Mouse (Mus musculus) testis, adult 2 months (tissue): Measurements from ENCODE around the gene Mccc2. TPM values are rescaled to one million over a fixed set of nuclear protein-coding genes. Genes with fewer than 3 reads are reported as not detected.
"Not testable (repeated sequence)": the region's sequence is repeated elsewhere in the genome, so short reads cannot be mapped to it uniquely, and the experiment has no call there.

Experiments used
- H3K27ac ChIP-seq: fragments of 200-500 bp; 2 replicates; pipeline ENCODE4 v1.5.1; 2012; ENCODE audit warnings: low read depth, low read length; ENCODE audit not compliant: control insufficient read depth, insufficient read depth
- H3K27me3 ChIP-seq: fragments of 200-500 bp; 2 replicates; pipeline ENCODE4 v1.6.1; 2012; ENCODE audit warnings: mild to moderate bottlenecking, low read length, moderate library complexity; ENCODE audit not compliant: control insufficient read depth, insufficient read depth
- H3K36me3 ChIP-seq: fragments of 200-500 bp; 2 replicates; pipeline ENCODE4 v1.6.1; 2012; ENCODE audit warnings: mild to moderate bottlenecking, low read length; ENCODE audit not compliant: control insufficient read depth, insufficient read depth
- H3K4me1 ChIP-seq: fragments of 200-500 bp; 2 replicates; pipeline ENCODE4 v1.6.1; 2012; ENCODE audit warnings: low read length; ENCODE audit not compliant: control insufficient read depth, insufficient read depth
- H3K4me3 ChIP-seq: fragments of 200-500 bp; 2 replicates; pipeline ENCODE4 v1.5.1; 2012; ENCODE audit warnings: low read depth, mild to moderate bottlenecking, low read length, moderate library complexity, mixed read lengths; ENCODE audit not compliant: control insufficient read depth
- CTCF ChIP-seq: fragments of 200-500 bp; IDR thresholded peaks from 2 replicates; pipeline ENCODE4 v1.5.1; 2012; ENCODE audit warnings: low read depth, mild to moderate bottlenecking, inconsistent platforms, low read length, moderate library complexity; ENCODE audit not compliant: control insufficient read depth, insufficient read depth, insufficient replicate concordance
- POLR2A ChIP-seq: fragments of 200-500 bp; IDR thresholded peaks from 2 replicates; pipeline ENCODE4 v1.6.1; 2012; ENCODE audit warnings: low read depth, mild to moderate bottlenecking, inconsistent platforms, low read length, moderate library complexity; ENCODE audit not compliant: control insufficient read depth
- polyA plus RNA-seq: library from polyadenylated mRNA; depleted of rRNA; stranded (reverse); fragments of >200 nt; gene quantifications from 2 replicates; pipeline ENCODE4 v1.2.3, GENCODE M21; 2012; rRNA removed

Mccc2 gene
- polyA plus RNA-seq = 12.3 and 13.4 TPM in 2 replicates

GRCm38 (mm10) chr13:100014906-100015895 lies at the start of gene Mccc2:
Mccc2 (minus strand) TSS chr13:100015639.
- H3K36me3 ChIP-seq = no peaks in the 10 kb centered on the region
- TF ChIP-seq POLR2A (peak; percentile 70), CTCF (no peak)
- peak within 1 kb of the TSS; percentile 44 for H3K27ac ChIP-seq
- H3K27me3 ChIP-seq = no peaks in the 10 kb centered on the region
- H3K4me3 ChIP-seq = peak within 1 kb of the TSS; percentile 84
- peaks cover 5% of the 10 kb centered on the region for H3K4me1 ChIP-seq

- TF ChIP-seq POLR2A (no peak), CTCF (no peak)
- Histone ChIP-seq H3K36me3 (peaks cover 2% of the 10 kb centered on the region), H3K4me3 (no peak overlapping the region), H3K27me3 (no peaks in the 10 kb centered on the region), H3K4me1 (no peaks in the 10 kb centered on the region), H3K27ac (no peak overlapping the region)
These were observed 48.5 kb upstream of the Mccc2 start for GRCm38 (mm10) chr13:100063936-100064335.

GRCm38 (mm10) chr13:100057738-100058137 lies 42.3 kb upstream of the Mccc2 start:
- H3K27me3 ChIP-seq, H3K4me3 ChIP-seq, H3K27ac ChIP-seq, H3K36me3 ChIP-seq, H3K4me1 ChIP-seq: not testable (repeated sequence)

- no peak overlapping the region for H3K27ac ChIP-seq
- no peak for TF ChIP-seq CTCF
- no peak for TF ChIP-seq POLR2A
- H3K4me1 ChIP-seq = no peaks in the 10 kb centered on the region
- H3K36me3 ChIP-seq = peaks cover 1% of the 10 kb centered on the region
- no peaks in the 10 kb centered on the region for H3K27me3 ChIP-seq
- no peak overlapping the region for H3K4me3 ChIP-seq
These were observed 10.6 kb upstream of the Mccc2 start for GRCm38 (mm10) chr13:100026013-100026412.

- TF ChIP-seq POLR2A (no peak), CTCF (no peak)
- Histone ChIP-seq H3K27ac (no peak overlapping the region), H3K4me3 (no peak overlapping the region), H3K36me3 (peaks cover 1% of the 10 kb centered on the region; the same call in 1 of the 2 replicates), H3K4me1 (peaks cover 5% of the 10 kb centered on the region), H3K27me3 (no peaks in the 10 kb centered on the region)
These were observed 1.5 kb upstream of the Mccc2 start for GRCm38 (mm10) chr13:100016891-100017290.

- H3K27ac ChIP-seq = no peak overlapping the region
- peaks cover 5% of the 10 kb centered on the region for H3K4me1 ChIP-seq
- TF ChIP-seq POLR2A (no peak), CTCF (no peak)
- H3K4me3 ChIP-seq = peak overlapping the region; percentile 84; the same call in 1 of the 2 replicates
- 0 out of 2 replicates have a peak, but pooled peaks cover 1% of the 10 kb centered on the region for H3K36me3 ChIP-seq
- no peaks in the 10 kb centered on the region for H3K27me3 ChIP-seq
These were observed 498 bp upstream of the Mccc2 start for GRCm38 (mm10) chr13:100015937-100016336.

- Histone ChIP-seq H3K27me3 (no peaks in the 10 kb centered on the region), H3K27ac (no peak overlapping the region), H3K4me1 (no peaks in the 10 kb centered on the region), H3K36me3 (no peaks in the 10 kb centered on the region), H3K4me3 (no peak overlapping the region)
- TF ChIP-seq POLR2A (no peak), CTCF (no peak)
These were observed 9.4 kb downstream of the Mccc2 start for GRCm38 (mm10) chr13:100005911-100006496.
